Mouse (Mus musculus) heart, postnatal 14 days (tissue): Measurements from ENCODE around the gene Ugt2b35. TPM values are rescaled to one million over a fixed set of nuclear protein-coding genes. Genes with fewer than 3 reads are reported as not detected.
"Not testable (repeated sequence)": the region's sequence is repeated elsewhere in the genome, so short reads cannot be mapped to it uniquely, and the experiment has no call there.

Experiments
- DNase-seq, 2 experiments: peaks; one replicate each; pipeline ENCODE4 v3.0.0; 2021 to 2022
- intact Hi-C: fragments of 180-260 bp; cut with DNase I; formaldehyde crosslinking; loops from one replicate; pipeline ENCODE4 v1.15.1; 2025
- long read RNA-seq, 2 experiments: library from polyadenylated mRNA; stranded (forward); transcript quantifications; one replicate each; pipeline ENCODE4 v2.0.0; 2021
- total RNA-seq, 2 experiments: library from RNA; stranded (reverse); gene quantifications; 2 replicates each; pipeline ENCODE4 v1.2.3; 2021

Ugt2b35 gene
- total RNA-seq, result not detected
- long read RNA-seq, experiment 1, result 0 reads
- long read RNA-seq, experiment 2, result 0 reads

DNA sequence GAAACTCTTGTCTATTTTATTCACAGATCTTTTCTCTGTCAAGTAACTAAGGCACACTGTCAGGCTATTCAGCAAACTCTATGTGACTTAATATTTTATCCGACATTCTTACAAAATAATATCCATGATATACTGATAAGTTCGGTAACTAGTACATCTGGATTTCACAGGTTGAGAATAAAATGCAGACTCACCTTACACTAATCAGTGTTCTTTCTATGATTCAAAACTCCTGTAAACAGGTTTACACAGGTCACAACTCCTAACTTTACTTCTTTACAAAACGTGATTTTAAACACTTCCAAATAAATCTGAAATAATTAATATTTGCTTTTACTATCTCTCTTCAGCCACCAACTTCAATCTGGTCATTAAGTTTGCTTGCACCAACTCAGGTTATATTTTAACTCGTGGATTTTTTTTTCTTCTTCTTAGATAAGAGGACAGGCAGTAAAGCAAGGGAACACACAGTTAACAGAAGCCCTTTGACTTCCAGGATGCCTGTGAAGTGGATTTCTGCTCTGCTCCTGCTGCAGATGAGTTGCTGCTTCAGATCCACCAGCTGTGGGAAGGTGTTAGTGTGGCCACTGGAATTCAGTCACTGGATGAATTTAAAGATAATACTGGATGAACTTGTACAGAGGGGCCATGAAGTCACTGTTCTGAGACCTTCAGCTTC is at the start of gene Ugt2b35:
Gene Ugt2b35, plus strand, starts transcription at position 466 of the 679 bp plus-strand sequence.
- no peak for DNase-seq
- intact Hi-C loops, result no loop called here

- intact Hi-C loops, result no loop called here
- no peak for DNase-seq
These were observed 40.2 kb upstream of the Ugt2b35 start for GRCm38 (mm10) chr5:86960504-86960903.

DNA sequence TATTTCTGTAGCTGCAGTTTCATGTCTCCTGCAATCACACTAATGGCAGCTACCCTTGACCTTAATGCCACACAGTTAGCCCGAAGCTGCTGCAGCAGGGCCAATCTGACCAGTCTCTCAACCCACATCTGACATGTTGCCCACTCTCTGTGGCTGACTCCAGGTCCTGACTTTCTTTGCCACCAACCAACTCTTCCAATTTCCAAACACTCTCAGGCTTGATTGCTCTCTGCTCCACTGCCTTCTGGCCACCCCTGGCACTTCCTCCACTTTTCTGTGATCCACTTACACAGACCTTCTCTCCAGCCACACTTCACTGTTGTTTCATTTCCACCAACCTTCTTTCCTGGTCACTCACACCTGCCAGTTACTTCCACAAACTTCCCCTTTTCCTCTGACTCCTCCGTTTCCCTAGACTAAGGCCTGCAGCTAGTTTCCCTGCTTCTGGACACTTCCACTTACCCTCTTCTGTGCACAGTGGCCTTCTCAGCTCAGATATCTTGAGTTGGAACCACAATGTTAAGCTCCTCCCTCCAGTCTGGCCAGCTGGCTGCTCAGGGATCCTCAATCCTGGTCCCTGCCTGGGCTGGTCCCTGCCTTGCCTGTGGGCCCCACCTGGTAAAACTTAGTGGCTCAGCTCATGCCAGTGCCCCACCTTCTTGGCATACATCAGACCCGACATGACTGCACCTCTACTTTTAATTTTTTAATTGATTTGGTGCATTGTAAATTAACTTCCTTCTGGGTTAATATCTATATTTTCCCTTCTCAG is 38.9 kb upstream of the Ugt2b35 start:
- no peak for DNase-seq
- intact Hi-C loops, result no loop called here

DNA sequence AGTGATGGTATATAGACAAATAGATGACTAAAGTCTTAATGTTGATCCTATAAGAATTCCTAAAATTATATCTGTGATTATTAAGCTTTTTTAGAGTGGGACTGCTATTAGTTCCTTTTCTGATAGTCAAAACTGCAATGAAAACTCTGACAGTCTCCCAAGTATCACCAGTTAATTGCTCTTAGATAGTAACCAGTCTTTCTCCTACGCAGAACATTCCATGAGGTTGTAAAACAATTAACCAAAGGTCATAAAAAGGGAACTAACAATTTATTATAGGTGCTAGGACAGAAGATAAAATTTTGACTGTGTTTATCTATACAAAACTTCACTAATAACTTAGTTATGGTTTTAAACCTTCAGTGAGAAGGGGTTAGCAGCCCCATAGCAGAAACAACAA is 37.8 kb upstream of the Ugt2b35 start:
- intact Hi-C loops, DNase-seq: not testable (repeated sequence)

DNA sequence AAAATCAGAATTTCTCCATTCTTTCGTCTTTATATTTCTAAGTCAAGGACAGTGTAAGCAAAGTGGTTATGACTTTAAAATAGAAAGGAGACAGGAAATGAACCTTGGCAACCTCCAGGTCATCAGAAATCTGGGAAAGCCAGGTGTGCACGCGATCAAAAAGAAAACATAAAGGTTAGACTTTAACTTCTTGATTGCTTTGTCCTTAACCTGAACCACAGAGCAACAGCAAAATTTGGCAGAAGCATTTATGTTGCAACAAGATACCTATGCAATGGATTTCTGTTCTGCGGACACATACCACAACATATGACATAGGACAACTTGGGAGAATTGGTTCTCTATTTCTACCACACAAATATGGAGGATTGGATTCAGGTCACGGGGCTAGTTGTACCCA is 33.4 kb upstream of the Ugt2b35 start:
- DNase-seq, intact Hi-C loops: not testable (repeated sequence)

DNA sequence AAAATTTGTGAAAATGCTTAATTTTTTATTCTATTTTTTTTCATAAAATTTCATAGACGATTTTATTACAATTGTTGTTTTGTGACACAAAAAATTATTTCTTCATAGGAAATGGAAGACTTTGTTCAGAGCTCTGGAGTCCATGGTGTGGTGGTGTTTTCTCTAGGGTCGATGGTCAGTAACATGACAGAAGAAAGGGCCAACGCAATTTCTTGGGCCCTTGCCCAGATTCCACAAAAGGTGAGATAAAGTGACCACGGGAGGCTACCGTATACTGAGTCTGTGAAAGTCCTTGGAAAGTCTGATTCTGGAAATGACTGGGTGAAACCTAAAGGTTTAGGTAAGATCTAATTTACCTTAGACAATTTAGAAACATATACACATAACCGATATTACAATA is 4.1 kb downstream of the Ugt2b35 start:
- no peak for DNase-seq
- intact Hi-C loops, result no loop called here

DNA sequence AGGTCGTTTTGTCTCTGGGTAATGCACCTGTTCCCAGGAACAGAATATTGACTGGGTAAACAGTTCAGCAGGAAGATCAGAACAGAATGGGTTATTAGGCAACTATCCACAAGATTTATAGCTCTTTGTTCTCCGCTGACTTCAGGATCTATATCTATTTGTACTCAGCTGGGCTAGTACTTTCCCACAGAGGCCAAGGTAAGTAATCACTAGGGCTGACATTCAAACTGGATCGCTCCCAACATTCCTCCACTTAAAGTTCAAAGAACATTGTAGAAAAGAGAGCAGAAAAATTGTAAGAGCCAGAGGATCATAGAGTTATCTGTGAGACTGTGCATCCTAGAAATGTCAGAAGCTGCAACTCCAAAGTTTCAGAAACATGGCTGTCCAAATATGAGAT is 14.8 kb downstream of the Ugt2b35 start:
- intact Hi-C loops, result no loop called here
- DNase-seq, result no peak

DNA sequence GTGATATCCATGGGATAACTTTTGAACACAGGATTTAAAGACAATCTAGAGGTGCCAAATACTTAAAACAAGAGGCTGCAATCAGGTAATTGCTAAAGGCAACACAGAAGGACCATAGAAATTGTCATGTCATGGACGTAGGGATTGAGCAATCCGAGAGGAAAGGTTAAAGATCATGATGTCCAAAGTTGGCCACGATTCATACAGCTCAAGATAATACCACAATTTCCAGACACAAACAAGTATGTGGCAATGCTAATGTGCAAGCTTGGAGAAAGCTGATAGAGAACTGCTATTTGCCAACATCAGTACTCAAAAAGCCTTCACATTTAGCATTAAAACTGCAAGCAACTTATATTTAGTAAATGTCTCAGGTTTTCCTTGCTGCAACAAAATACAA is 26.7 kb downstream of the Ugt2b35 start:
- no peak for DNase-seq
- intact Hi-C loops, result no loop called here

GRCm38 (mm10) chr5:87030624-87031023 is 30.0 kb downstream of the Ugt2b35 start:
- no peak for DNase-seq
- intact Hi-C loops, result no loop called here

Other genes with a start within 250 kb of the Ugt2b35 start
- 10 to 100 TPM; 34.9 to 35.6 TPM for gene Ythdc1, start 196.6 kb upstream of the Ugt2b35 start, total RNA-seq
- gene Ugt2b34, start 93.9 kb upstream of the Ugt2b35 start, total RNA-seq, result not detected
- not detected for gene Ugt2b1, start 74.3 kb upstream of the Ugt2b35 start, total RNA-seq
- not detected for gene Ugt2b36, start 91.7 kb downstream of the Ugt2b35 start, total RNA-seq
- not detected for gene Ugt2b5, start 139.5 kb downstream of the Ugt2b35 start, total RNA-seq